Mouse (Mus musculus): ENCODE data around the gene Il17c. TPM values are rescaled to one million over a fixed set of nuclear protein-coding genes. Genes with fewer than 3 reads are reported as not detected.

Il17c gene
- total RNA-seq, 2 experiments from 2014 or later, result not detected

DNA sequence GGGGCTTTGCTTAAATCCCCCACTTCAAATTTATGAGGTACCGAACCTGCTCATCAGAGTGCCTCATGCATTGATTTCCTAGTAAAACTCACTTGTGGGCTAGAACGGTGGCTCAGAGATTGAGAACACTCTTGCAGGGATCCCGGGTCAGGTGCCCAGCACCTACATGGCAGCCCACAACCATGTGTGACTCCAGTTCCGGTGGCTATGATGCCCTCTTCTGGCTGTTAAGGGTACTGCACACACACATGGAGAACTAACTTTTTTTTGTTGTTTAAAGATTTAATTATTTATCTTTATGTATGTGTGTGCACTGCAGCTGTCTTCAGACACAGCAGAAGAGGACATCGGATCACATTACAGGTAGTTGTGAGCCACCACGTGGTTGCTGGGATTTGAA lies 13.6 kb downstream of the Il17c start:
- Histone ChIP-seq H3K4me3 (no peak overlapping the region), H3K27ac (no peak overlapping the region)
- peak; percentile 70 for TF ChIP-seq CTCF (conservative IDR thresholded peaks at IDR 0.05)
- no peak for DNase-seq (ENCODE audit: low spot score in 2 of 2)

DNA sequence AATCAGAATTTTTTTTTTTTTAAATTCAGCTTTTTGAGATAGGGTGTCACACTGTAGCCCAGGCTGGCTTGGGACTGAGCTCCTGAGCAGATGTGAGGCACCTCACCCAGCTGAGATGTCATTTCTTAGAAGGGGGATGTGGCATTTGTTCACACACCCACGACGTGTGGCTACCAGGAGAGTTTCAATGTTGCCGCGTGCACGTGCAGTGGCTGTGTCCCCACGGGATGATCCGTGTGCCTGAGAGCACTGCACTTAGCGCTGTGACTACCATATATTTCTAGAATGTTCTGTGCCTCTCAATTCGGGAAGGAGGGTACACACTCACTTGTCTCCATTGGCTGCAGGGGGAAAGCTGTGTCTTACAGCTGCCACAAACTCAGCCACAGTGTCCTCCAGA lies 14.3 kb downstream of the Il17c start:
- Histone ChIP-seq H3K4me3 (no peak overlapping the region), H3K27ac (no peak overlapping the region)
- no peak for DNase-seq (ENCODE audit: low spot score in 2 of 2)
- TF ChIP-seq CTCF (conservative IDR thresholded peaks at IDR 0.05), result no peak

DNA sequence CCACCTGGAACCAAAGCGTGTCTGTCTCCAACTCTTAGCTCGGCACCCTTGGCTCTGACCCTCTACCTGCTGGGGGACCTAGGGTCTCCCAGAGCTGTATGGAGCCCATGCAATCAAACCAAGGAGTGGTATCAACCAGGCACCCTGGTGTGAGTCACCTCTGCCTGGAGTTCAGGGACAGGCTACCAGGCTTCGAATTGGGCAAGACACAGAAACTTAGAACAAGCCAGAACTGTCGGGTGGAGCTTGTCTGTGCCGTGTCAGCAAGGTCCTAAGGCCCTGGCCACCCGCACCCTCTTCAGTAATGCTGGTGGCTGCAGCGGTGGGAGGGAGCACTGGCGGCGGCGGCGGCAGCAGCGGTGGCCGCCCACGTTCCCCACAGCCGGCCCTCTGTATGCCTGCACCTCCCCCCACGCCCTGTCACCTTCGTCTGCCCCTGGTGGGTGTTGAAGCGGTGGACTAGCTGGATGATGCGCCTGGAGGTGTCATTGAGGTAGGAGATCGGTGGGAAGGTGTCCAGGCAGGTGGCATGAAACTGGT lies 14.8 kb downstream of the Il17c start:
- no peak for DNase-seq (ENCODE audit: low spot score in 2 of 2)
- Histone ChIP-seq H3K4me3 (no peak overlapping the region), H3K27ac (no peak overlapping the region)
- TF ChIP-seq CTCF (conservative IDR thresholded peaks at IDR 0.05), result no peak

DNA sequence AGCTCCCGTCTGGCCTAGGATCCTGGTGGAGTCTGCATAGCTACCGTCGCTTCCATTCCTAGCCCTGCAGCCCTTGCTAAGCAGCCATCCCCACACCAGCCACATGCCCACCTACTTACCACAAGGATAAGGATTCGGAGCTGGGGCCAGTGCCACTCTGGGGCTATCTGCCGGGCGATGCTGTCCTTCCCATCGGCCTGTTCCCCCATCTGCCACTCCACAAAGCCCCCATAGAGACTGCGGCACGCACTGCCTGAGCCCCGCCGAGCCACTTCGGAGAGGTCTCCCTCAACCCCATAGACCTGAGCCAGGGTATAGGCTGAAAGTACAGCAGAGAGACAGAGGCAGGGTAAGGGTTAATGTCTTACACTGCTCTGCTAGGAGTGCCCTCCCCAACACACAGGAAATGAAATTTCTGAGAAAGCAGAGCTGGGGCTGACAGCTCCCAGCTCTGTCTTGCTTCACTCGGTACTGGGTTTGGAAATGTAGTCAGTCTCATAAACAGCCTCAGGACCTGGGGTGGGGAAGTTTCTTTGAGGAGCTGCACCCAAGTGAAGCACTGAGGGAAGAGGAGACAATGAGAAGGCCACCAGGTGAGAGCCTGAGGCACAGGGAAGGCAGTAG lies 16.0 kb downstream of the Il17c start:
- Histone ChIP-seq H3K27ac (no peak overlapping the region), H3K4me3 (no peak overlapping the region)
- no peak for DNase-seq (ENCODE audit: low spot score in 2 of 2)
- no peak for TF ChIP-seq CTCF (conservative IDR thresholded peaks at IDR 0.05)

DNA sequence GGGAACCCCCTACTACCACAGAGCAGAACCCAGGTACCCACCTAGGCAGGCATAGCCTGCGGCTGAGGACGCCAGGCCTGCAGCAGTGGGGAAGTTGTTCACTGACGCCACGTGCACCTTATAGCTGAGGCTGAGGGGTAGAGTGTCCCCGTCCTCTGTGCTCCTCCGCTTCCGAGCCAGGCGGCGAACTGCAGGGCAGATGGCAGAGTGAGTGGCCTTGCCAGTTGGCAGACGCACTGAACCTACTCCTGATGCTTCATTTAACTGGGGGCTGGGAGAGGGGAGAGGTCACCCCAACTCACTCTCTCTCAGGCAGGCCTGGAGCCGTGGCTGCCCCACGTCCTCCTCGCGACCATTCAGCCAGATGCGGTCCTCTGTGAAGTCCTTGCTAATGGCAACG lies 17.5 kb downstream of the Il17c start:
- no peak for DNase-seq (ENCODE audit: low spot score in 2 of 2)
- Histone ChIP-seq H3K27ac (no peak overlapping the region), H3K4me3 (no peak overlapping the region)
- TF ChIP-seq CTCF (conservative IDR thresholded peaks at IDR 0.05), result no peak

DNA sequence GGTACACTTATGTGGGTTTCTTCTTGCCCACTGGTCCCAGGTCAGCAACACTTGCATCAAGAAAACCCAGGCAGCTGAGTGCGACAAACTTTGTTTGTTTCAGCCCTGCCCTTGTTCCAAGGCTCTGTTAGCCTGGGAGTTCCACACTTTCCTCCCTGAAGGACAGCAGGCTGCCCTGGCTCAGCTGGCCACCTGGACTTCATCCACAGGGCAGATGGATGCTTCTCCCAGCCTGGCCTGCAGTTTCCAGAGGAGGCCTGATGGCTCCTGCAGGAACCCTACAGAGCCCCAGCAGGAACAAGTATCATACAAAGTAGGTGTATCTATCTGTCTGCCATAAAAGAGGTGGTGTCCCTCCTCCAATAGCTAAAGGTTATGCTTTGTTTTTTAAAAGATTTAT lies 19.5 kb downstream of the Il17c start:
- no peak overlapping the region for H3K27ac ChIP-seq
- no peak for DNase-seq (ENCODE audit: low spot score in 2 of 2)
- no peak overlapping the region for H3K4me3 ChIP-seq
- TF ChIP-seq CTCF (conservative IDR thresholded peaks at IDR 0.05), result no peak

DNA sequence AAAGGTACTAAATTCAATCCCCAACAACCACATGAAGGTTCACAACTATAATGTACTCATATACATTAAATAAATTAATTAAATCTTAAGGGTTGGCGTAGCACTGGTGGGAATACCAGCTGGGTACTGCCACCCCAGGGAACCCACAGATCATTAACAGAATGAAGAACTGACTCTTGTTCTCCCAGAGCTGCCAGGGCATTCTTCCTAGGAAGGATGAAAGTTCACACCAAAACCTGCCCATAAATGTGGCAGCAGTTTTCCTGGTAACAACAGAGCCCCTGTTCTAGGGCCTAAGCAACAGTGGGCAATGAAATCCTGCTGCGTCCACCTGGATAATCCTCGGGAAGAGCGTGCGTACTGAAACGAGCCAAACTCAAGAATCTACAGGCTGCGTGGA lies 20.5 kb downstream of the Il17c start:
- H3K27ac ChIP-seq, result no peak overlapping the region; the same call in 1 of the 2 replicates

DNA sequence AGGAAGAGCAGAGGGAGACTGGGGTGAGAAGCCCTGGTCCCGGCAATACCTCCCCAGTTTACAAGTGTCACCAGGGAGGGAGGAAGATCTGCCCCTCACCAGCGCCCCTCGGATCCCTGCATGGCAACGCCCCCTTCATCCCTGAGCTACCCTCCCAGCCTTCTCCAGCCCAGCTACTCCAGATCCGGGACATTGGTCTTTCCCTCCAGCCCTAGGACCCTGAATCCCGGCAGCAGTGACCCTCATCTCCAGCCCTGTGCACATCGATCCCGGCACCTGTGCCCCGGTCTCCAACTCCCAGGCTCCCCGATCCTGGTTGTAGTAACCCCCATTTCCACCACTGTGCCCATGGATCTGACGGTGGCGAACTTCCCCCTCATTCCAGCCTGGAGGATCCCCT lies 21.0 kb downstream of the Il17c start:
- DNase-seq (ENCODE audit: low spot score in 2 of 2), result no peak
- Histone ChIP-seq H3K27ac (peak overlapping the region; percentile 96), H3K4me3 (peak overlapping the region; percentile 75)
- TF ChIP-seq CTCF (conservative IDR thresholded peaks at IDR 0.05), result no peak

More for the DNA sequence above, 20.5 kb downstream of the Il17c start:
- no peak for TF ChIP-seq CTCF (conservative IDR thresholded peaks at IDR 0.05)
- DNase-seq (ENCODE audit: low spot score in 2 of 2), result no peak
- H3K4me3 ChIP-seq, result peak overlapping the region; percentile 75

DNA sequence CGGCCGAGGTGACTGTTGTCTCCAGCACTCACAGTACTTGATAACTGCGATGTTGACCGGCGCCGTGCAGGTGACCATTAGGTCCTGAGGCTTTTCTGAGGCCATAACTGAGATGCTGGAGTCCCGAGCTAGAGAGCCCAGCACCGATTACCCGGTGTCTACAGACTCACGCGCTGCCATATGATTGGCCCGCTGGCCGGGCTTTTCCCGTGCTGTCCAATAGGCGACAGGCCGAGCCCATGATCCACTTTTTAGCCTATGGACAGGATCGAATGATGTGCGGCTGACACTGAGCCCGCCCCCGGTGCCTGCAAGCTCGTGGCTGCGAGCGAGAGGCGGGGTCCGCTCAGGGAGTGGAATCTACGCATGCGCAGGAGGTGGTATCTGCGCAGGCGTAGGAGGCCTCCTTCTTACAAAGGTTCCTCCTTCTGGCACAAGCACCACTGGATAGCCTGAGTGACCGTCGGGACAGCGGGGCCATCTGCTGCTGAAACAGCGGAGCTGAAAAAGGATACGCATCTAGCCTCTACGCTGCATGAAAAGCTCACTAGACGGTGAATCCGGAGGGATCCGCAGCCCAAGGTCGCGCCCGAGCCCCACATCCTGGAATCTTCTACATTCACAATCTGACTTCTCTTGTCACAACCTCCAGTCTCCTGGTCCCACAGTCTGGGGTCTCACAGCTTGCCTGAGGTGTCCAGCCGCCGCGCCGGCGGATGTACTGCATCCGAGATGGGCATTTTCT lies 21.6 kb downstream of the Il17c start, which contains the start of gene Mvd:
TSS of gene Mvd (minus strand) at position 161 of the 745 bp plus-strand sequence.
- peak; percentile 37; the same call in 1 of the 2 replicates for TF ChIP-seq CTCF (conservative IDR thresholded peaks at IDR 0.05)
- peak; percentile 98 to 100 for DNase-seq (ENCODE audit: low spot score in 2 of 2)
- H3K27ac ChIP-seq, result peak within 1 kb of the TSS; percentile 96

DNA sequence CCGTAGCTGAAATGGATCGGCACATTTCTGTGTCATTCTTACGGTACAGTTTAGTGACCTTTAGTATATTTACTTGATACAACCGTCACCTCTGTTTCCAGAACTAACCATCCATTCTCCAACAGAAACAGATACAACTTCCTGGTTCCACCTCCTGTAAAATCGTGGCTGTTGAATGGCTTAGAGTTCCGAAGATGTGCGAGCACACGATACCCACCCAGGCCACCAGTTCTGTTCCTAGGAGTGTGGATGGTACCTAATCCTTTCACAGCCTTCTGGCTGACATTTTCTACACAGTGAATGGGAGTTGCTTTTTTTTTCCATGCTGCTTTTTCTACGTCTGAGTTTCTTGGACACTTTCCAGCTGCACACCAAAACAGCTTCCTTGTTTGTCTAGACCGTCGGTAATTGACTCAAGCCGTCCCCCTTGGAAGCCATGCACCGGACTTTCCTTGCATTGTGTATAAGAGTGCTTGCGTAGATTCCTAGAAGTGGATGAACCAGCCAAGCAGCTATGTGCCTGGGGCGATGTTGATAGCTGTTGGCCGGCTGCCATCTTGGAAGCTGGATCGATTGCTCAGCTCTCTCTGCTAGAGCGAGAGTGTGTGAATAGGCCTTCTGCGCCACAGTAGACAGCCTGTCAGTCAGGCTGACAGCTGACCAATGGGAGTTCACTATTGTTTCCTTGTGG lies 22.4 kb downstream of the Il17c start:
- Histone ChIP-seq H3K4me3 (peak overlapping the region; percentile 75), H3K27ac (peak overlapping the region; percentile 96)
- TF ChIP-seq CTCF (conservative IDR thresholded peaks at IDR 0.05), result no peak
- DNase-seq (ENCODE audit: low spot score in 2 of 2), result peak; percentile 81 to 91

More for the DNA sequence above, 21.6 kb downstream of the Il17c start, which contains the start of gene Mvd:
- H3K4me3 ChIP-seq, result peak within 1 kb of the TSS; percentile 75

DNA sequence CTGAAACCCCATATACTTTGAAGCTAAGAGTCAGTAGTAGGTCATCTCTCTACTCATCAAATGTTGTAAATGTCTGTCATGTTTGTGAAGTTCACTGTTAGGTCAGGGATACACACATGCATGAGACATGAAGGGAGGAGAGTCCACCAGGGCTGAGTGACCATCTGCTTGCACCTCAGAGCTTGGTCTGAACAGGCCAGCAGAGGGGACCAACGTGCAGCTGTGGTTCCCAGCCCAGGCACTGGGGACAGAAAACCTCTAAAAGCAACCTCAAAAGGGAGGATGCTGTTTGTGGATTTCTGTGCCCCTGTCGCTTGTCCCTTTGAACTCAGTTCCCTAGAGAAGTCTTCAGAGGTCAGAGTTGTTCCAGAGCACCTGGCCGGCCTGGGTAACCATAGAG lies 23.4 kb downstream of the Il17c start:
- peak; percentile 41 for TF ChIP-seq CTCF (conservative IDR thresholded peaks at IDR 0.05)
- H3K27ac ChIP-seq, result peak overlapping the region; percentile 96; the same call in 1 of the 2 replicates
- no peak overlapping the region for H3K4me3 ChIP-seq
- no peak for DNase-seq (ENCODE audit: low spot score in 2 of 2)

DNA sequence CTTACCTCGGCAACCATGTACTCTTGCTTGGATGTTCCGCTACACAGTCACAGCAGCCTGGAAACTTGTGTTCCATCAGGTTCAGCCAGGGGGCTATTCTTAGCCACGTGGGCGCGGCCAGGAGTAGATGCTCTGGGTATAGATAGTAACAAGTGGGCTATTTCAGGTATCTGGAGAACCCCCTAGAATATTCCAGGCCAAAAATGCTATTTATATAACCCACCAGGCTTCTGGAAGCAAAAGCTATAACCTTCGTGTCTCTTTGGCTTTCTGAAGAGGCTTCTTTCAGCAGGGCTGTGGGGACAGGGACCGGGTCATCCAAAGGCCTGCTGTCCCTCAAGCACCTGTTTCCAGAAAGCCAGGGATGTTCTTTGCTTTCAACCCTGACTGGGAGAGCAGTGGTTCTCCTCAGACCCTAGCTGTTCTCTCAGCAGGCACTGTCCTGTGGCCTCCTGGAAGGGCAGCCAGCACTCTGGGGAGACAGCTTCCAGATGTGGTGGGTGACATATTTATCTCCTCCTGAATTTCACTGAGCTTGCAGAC lies 29.4 kb downstream of the Il17c start:
- Histone ChIP-seq H3K27ac (no peak overlapping the region), H3K4me3 (no peak overlapping the region)
- no peak for DNase-seq (ENCODE audit: low spot score in 2 of 2)
- no peak for TF ChIP-seq CTCF (conservative IDR thresholded peaks at IDR 0.05)

DNA sequence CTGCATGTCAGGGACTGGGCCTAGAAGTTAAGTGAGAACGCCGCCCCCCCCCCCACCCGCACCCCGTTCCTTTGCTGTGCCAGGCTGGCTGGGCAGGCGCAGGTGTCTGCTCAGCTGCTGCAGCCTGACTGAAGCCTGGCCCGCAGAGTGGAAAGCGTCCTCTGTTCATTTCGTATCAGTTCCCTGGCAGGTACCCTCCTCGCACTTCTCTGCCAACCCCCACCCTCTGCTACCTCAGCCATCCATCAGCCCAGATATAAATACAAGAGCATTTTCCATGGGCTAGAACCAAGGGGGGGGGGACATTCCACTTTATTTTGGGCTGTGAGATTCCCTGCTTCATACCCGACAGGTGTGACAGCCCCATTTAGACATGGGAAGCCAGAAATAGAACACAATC lies 30.3 kb downstream of the Il17c start:
- DNase-seq (ENCODE audit: low spot score in 2 of 2), result no peak
- no peak overlapping the region for H3K27ac ChIP-seq
- H3K4me3 ChIP-seq, result no peak overlapping the region
- no peak for TF ChIP-seq CTCF (conservative IDR thresholded peaks at IDR 0.05)

All from layer of hippocampus, adult 2 months (tissue).